Mouse (Mus musculus) limb, embryonic 10.5 days (tissue): ENCODE measurements at regions not wholly inside any gene's neighbourhood (a gene's known extent, or its start where the extent isn't known, plus 50 kb on each side); places are given as distances from the start of the nearest gene placed in this dataset.

Source experiments
- DNase-seq: peaks from one replicate; pipeline ENCODE4 v3.0.0-alpha.2; 2017; ENCODE audit warnings: low spot score
- H3K27ac ChIP-seq: fragments of 300-500 bp; sonication (generic); 2 replicates; pipeline ENCODE4 v1.5.1; 2016; ENCODE audit warnings: mild to moderate bottlenecking
- H3K27me3 ChIP-seq: fragments of 300-500 bp; sonication (generic); 2 replicates; pipeline ENCODE4 v1.6.1; 2016; ENCODE audit warnings: low read depth, mild to moderate bottlenecking; ENCODE audit not compliant: poor library complexity, severe bottlenecking
- H3K36me3 ChIP-seq: fragments of 300-500 bp; sonication (generic); 2 replicates; pipeline ENCODE4 v1.6.1; 2016; ENCODE audit warnings: mild to moderate bottlenecking, moderate library complexity
- H3K4me1 ChIP-seq: fragments of 300-500 bp; sonication (generic); 2 replicates; pipeline ENCODE4 v1.6.1; 2016
- H3K4me3 ChIP-seq: fragments of 300-500 bp; sonication (generic); 2 replicates; pipeline ENCODE4 v1.5.1; 2016; ENCODE audit warnings: mild to moderate bottlenecking, moderate library complexity
- H3K9me3 ChIP-seq: fragments of 300-500 bp; sonication (generic); replicated peaks from 2 replicates; pipeline ENCODE4 v1.6.1; 2016; ENCODE audit warnings: mild to moderate bottlenecking
- WGBS: fragments of 180-500 bp; shearing (Covaris S2); methylation state at CpG from one replicate; pipeline ENCODE4 v1.1.7; 2016; 5-methylcytosine and 5-hydroxymethylcytosine counted together

DNA sequence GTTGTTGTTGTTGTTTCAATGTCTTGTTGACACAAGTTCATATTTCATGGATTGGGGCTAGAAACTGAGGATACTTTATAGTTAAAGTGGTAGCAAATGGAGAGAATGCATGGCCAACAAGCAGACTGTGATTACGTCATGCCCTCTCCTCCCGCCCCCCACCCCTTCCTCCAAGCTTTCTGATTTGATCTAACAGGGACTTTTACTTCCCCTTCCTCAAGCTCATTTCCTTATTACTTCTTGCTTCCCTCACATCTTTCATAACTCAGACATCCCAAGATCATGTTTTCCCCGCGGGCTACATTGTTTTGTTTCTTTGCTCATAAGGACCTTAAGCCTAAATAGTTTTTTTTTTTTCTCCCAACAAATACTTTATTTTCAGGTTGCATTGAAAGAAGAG, 437.5 kb upstream of the Zeb2 start:
- no peak overlapping the region for H3K4me3 ChIP-seq
- no peak for DNase-seq
- no peaks in the 10 kb centered on the region for H3K27me3 ChIP-seq
- no peaks in the 10 kb centered on the region for H3K4me1 ChIP-seq
- no peaks in the 10 kb centered on the region for H3K9me3 ChIP-seq
- H3K27ac ChIP-seq = no peak overlapping the region
- H3K36me3 ChIP-seq = no peaks in the 10 kb centered on the region
- WGBS = 91% methylated on average over 4 of the region's 4 CpGs

DNA sequence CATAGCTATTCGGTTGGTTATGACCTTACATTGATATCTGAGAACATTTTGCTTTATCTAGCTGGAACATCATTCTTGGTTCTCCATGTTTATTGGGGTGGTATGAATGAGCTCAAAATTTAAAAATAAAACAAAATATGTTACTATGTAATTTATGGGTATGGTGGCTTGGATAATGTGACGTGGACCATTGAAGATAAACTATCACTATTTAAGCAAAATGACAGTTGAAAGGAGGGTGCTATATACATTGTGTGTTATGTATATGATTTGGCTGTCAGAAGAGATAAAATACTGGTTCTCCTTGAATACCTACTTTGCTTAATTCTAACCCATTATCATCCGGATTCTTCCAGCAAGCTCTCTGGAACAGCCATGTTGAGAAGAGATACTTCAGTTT, 424.2 kb upstream of the Zeb2 start:
- Histone ChIP-seq H3K27ac (no peak overlapping the region), H3K36me3 (no peaks in the 10 kb centered on the region), H3K4me1 (peaks cover 16% of the 10 kb centered on the region), H3K4me3 (no peak overlapping the region), H3K27me3 (peaks cover 5% of the 10 kb centered on the region; the same call in 1 of the 2 replicates), H3K9me3 (no peaks in the 10 kb centered on the region)
- DNase-seq = no peak
- 95% methylated on average over 3 of the region's 3 CpGs for WGBS

DNA sequence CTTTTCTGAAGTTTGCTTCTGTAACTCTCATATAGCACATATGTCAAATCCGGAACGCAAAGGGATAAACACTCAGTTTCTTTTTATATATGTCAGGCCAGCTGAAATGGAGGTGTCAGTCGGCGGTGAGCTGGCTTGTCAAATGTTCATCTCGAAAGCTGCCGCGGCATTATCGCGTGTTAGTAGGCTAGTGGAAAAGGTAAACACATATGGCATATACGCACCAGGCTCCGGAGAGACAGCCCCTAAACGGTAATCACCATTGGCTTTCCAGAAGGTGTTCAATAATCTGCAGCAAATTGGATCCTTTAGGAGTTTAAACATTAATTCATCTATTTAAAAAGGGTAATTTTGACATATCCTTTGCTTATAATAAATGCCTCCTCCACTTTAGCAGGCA, 421.8 kb upstream of the Zeb2 start:
- 70% methylated on average over 12 of the region's 12 CpGs for WGBS
- no peaks in the 10 kb centered on the region for H3K36me3 ChIP-seq
- H3K4me3 ChIP-seq = no peak overlapping the region
- peaks cover 16% of the 10 kb centered on the region for H3K4me1 ChIP-seq
- no peaks in the 10 kb centered on the region for H3K9me3 ChIP-seq
- peaks cover 5% of the 10 kb centered on the region; the same call in 1 of the 2 replicates for H3K27me3 ChIP-seq
- H3K27ac ChIP-seq = no peak overlapping the region
- peak; percentile 53 for DNase-seq

DNA sequence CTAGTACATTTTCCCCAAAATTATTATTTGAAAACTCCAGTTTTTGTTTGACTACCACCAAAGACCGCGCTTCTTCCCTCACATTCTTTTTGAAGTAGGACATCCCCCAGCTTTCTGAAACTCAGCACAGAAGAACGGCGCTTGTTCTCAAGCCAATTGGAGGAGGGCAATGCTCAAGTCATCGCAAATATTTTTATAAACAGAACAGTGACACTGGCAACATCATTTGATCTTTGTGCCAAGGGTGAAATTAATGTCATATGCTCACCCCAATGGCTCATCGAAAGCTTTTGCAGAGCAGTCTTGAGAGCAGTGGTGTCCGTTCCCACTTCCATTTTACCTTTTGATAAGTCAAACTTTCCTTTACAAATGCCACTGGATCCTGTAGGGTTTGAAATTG, 420.5 kb upstream of the Zeb2 start:
- H3K4me3 ChIP-seq = no peak overlapping the region
- no peaks in the 10 kb centered on the region for H3K36me3 ChIP-seq
- no peaks in the 10 kb centered on the region for H3K9me3 ChIP-seq
- H3K27me3 ChIP-seq = peaks cover 5% of the 10 kb centered on the region; the same call in 1 of the 2 replicates
- no peak overlapping the region for H3K27ac ChIP-seq
- H3K4me1 ChIP-seq = peaks cover 16% of the 10 kb centered on the region
- 94% methylated on average over 7 of the region's 7 CpGs for WGBS
- no peak for DNase-seq

GRCm38 (mm10) chr2:45534806-45535205, 417.6 kb upstream of the Zeb2 start:
- H3K36me3 ChIP-seq = no peaks in the 10 kb centered on the region
- WGBS = 81% methylated on average over 5 of the region's 5 CpGs
- DNase-seq = no peak
- peaks cover 4% of the 10 kb centered on the region; the same call in 1 of the 2 replicates for H3K27me3 ChIP-seq
- H3K27ac ChIP-seq = no peak overlapping the region
- H3K4me1 ChIP-seq = peaks cover 16% of the 10 kb centered on the region
- H3K9me3 ChIP-seq = no peaks in the 10 kb centered on the region
- H3K4me3 ChIP-seq = no peak overlapping the region

DNA sequence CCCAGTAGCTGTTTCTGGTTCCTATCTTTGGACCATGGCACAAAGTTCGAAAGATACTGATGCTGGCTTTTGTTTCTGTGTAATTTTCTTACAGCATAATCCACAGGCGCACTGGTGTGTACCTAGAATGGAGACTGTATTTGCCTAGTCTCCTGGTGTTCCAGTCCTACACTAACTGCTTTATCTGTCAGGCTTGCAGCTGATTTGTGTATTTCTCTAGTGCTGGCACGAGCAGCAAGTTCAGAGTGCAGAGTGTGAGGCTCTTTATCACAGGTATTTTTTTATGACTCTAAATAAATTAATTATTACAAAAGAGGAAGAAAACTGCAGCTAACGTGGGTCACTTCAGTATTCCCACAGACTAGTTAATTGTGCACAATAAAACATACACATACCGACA, 405.1 kb upstream of the Zeb2 start:
- H3K36me3 ChIP-seq = no peaks in the 10 kb centered on the region
- no peaks in the 10 kb centered on the region for H3K27me3 ChIP-seq
- no peak for DNase-seq
- WGBS = 69% methylated on average over 5 of the region's 5 CpGs
- H3K27ac ChIP-seq = no peak overlapping the region
- H3K9me3 ChIP-seq = no peaks in the 10 kb centered on the region
- H3K4me1 ChIP-seq = peaks cover 9% of the 10 kb centered on the region
- H3K4me3 ChIP-seq = no peak overlapping the region

GRCm38 (mm10) chr2:45519550-45520152, 402.5 kb upstream of the Zeb2 start:
- H3K27me3 ChIP-seq = no peaks in the 10 kb centered on the region
- no peaks in the 10 kb centered on the region for H3K36me3 ChIP-seq
- 50% methylated on average over 4 of the region's 4 CpGs for WGBS
- H3K4me1 ChIP-seq = peaks cover 12% of the 10 kb centered on the region
- no peak overlapping the region for H3K4me3 ChIP-seq
- DNase-seq = no peak
- no peak overlapping the region for H3K27ac ChIP-seq
- no peaks in the 10 kb centered on the region for H3K9me3 ChIP-seq

- H3K4me3 ChIP-seq = no peak overlapping the region
- no peak overlapping the region for H3K27ac ChIP-seq
- no peaks in the 10 kb centered on the region for H3K36me3 ChIP-seq
- H3K9me3 ChIP-seq = no peaks in the 10 kb centered on the region
- DNase-seq = no peak
- 65% methylated on average over 4 of the region's 4 CpGs for WGBS
- H3K27me3 ChIP-seq = no peaks in the 10 kb centered on the region
- H3K4me1 ChIP-seq = peaks cover 8% of the 10 kb centered on the region
Measured at GRCm38 (mm10) chr2:45514290-45515180, 397.3 kb upstream of the Zeb2 start.

- H3K36me3 ChIP-seq = no peaks in the 10 kb centered on the region
- no peak for DNase-seq
- H3K27ac ChIP-seq = no peak overlapping the region
- H3K9me3 ChIP-seq = no peaks in the 10 kb centered on the region
- H3K27me3 ChIP-seq = no peaks in the 10 kb centered on the region
- no peak overlapping the region for H3K4me3 ChIP-seq
- H3K4me1 ChIP-seq = 0 out of 2 replicates have a peak, but pooled peaks cover 3% of the 10 kb centered on the region
Measured at GRCm38 (mm10) chr2:45512852-45513251, 395.7 kb upstream of the Zeb2 start.

DNA sequence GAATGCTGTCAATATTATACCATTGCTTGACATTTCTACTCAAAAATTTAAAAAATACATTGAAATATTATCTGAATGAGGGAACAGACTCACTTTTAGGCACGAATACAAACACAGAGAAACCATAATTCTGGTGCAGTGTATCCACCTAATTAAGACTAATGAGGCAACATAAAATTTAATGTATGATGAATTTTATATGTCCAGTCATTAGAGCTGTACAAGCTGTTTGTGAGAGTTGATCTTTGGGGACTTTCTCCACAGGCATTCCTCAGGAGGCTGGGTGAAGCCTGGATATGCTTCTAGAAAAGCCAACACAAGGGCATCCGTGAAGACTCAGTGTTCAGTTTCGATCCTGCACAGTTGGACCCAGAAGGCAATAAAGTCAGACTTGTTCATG, 394.6 kb upstream of the Zeb2 start:
- 90% methylated on average over 3 of the region's 3 CpGs for WGBS
- Histone ChIP-seq H3K4me1 (0 out of 2 replicates have a peak, but pooled peaks cover 3% of the 10 kb centered on the region), H3K27ac (no peak overlapping the region), H3K36me3 (no peaks in the 10 kb centered on the region), H3K27me3 (no peaks in the 10 kb centered on the region), H3K4me3 (no peak overlapping the region), H3K9me3 (no peaks in the 10 kb centered on the region)
- no peak for DNase-seq

- Histone ChIP-seq H3K9me3 (no peaks in the 10 kb centered on the region), H3K4me1 (no peaks in the 10 kb centered on the region), H3K27ac (no peak overlapping the region), H3K4me3 (no peak overlapping the region), H3K27me3 (no peaks in the 10 kb centered on the region), H3K36me3 (no peaks in the 10 kb centered on the region)
- WGBS = 87% methylated on average over 4 of the region's 4 CpGs
- DNase-seq = no peak
Measured at GRCm38 (mm10) chr2:45504468-45504867, 387.3 kb upstream of the Zeb2 start.

DNA sequence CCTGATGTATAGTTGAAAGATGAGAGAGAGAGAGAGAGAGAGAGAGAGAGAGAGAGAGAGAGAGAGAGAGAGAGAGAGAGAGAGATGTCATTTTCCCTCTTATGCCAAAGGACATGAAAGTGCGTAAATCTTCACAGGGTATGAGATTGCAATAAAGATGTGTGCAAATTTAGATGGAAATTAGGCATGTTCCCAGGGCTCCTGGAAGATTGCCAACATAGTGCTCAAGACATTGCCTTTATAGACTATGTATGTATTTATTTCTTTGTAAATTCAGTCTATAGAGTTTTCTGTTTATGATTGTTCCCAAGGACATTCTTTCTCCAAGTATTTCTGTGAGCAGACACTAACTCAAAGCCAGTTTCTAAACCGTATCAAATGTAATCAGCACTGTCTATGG, 376.5 kb upstream of the Zeb2 start:
- Histone ChIP-seq H3K27ac (no peak overlapping the region), H3K4me1 (no peaks in the 10 kb centered on the region), H3K4me3 (no peak overlapping the region), H3K27me3 (no peaks in the 10 kb centered on the region), H3K36me3 (no peaks in the 10 kb centered on the region), H3K9me3 (no peaks in the 10 kb centered on the region)
- no peak for DNase-seq
- WGBS = 90% methylated on average over 2 of the region's 2 CpGs

DNA sequence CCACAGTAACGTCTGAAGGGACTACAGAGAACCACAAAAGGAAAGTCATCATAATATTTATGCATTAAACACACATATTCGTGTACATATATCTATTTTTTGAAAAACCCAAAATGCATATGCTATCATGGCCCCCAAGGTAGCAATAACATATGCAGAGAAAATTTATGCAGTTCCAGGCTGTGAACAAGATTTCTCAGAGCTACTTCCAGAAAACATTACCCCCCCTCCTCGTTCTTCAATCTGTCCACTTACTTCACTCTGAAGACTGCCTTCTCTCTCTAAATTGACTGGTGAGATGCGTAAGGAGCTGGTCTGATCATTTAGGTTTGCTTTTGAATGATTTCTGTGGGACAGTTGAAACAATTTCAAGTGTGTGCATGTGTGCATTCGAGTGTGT, 369.3 kb upstream of the Zeb2 start:
- Histone ChIP-seq H3K27ac (no peak overlapping the region), H3K4me3 (no peak overlapping the region), H3K27me3 (no peaks in the 10 kb centered on the region), H3K9me3 (no peaks in the 10 kb centered on the region), H3K36me3 (no peaks in the 10 kb centered on the region), H3K4me1 (no peaks in the 10 kb centered on the region)
- no peak for DNase-seq
- 88% methylated on average over 5 of the region's 5 CpGs for WGBS
